Mouse (Mus musculus) spleen, adult 12 weeks (tissue): Measurements from ENCODE around the gene Plet1.

Experiments
- DNase-seq: peaks from one replicate; pipeline ENCODE4 v3.0.0; 2022; ENCODE audit warnings: low spot score

Gene Plet1

DNA sequence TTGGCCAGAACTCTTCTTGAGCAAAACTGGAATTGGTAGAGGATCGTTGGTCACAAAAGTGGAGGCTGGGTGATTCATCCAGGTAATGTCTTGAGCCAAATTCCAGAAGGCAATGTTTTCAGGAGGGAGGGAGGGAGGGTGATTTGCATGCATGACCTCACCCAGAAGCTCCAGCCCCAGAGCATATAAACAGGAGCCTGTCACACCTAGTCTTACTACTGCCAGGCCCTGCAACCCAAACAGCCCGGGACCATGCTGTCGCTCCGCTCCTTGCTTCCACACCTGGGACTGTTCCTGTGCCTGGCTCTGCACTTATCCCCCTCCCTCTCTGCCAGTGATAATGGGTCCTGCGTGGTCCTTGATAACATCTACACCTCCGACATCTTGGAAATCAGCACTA lies at the start of gene Plet1:
Plet1 (plus strand) TSS at position 215 of the 400 bp plus-strand sequence.
- no peak for DNase-seq

DNA sequence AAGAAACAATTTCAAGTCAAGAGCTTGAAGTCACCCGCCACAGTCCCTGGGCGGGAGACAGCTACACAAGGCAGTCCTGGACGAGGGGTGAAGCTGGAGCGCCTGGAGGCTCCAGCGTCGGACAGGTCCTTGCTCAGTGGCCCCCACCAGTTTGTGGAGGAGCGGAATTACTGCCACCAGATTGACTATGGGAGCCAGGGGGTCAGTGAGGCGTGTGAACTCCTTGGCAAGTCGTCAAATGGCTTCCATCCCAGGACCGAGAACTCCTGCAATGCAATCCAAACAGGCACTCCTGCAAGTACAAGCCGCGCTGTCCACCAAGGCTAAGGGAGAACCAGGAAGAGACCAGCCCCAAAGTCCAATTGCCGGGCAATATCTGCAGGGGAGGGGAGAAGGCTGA lies 45.3 kb upstream of the Plet1 start:
- no peak for DNase-seq

DNA sequence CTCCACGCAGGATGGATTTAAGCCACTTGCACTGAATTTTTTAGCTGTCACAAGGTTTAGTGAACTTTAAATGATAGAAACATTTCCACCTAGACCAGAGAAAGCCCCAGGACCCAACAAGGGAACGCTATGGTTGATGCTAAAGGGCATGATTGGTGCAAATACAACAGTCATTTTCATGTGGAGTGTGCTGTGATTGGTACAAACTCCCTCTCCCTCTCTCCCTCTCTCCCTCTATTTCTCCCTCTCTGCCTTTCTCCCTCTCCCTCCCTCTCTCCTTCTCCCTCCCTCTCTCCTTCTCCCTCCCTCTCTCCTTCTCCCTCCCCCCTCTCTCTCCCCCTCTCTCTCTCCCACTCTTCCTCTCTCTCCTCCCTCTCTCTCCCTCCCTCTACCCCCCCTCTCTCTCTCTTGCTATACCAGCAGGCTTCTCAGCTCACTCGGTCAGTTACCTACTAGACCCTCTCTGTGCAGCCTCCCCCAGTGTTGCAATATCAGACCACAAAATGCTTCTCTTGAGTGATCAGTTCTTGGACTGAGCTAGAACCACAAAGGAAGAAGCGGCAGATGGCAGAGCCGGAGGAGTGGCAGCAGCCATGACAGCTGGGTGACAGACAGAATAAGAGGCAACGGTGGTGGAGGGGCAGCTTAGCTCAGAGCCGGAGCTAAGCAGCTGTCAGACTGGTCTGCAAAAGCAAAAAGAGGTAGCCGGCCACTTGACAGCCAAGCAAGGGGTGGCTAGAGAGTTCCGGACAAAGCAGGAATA lies 42.7 kb upstream of the Plet1 start:
- no peak for DNase-seq

DNA sequence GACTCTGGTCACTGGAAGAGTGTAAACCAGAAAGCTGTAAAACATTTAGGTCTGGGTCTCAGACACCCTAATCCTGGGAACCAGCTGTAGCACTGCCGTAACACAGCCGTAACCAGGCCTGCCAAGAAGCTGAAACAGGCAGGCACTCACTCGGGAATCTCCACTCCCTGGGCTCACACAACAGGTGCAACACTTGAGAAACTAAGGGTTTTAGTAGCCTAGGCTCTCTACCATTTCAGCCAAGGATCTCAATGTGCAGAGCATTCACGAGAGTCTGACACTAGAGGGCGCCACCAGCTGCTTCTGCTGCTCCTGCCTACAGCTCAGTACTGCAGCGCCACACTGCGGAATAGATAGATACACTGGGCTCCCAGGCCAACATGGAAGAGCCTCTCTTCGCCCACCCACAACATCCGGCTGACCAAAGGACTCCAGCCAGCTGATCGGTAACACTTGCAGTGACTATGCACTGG lies 42.0 kb upstream of the Plet1 start:
- peak; percentile 55 for DNase-seq

DNA sequence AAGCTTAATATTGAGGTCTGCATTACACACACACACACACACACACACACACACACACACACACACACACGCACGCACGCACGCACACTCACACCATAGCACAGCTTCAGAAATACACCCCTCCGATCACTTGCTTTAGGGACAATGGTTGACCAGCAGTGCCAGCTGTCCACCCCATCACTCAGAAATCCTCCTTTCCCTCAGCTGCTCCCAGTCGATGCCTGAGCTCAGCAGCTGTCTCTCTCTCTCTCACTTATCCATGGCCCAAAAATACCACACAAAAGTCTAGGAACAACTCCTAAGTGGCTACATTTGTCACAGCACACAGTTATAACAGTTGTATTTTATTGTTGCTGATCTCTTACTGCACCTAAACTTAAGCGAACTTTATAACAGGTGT lies 36.7 kb upstream of the Plet1 start:
- DNase-seq, result no peak

DNA sequence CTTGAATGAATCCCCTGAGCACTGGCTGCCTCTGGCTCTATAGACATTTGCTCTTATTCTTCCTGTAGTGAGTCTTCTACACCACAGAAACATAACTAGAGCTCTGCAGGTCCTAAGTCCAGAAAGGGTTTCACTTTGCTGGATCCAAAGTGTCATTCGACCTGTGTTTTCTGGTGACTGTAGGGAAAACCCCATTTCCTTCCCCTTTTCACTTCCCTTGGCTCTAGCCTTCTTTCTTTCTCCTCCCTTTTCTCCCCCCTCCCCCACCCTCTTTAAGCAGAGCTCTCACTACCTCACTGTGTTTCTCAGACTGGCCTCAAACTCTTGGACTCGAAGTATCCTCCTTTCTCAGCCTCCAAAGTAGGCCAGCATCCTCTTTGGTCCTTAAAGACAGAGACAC lies 34.8 kb upstream of the Plet1 start:
- DNase-seq, result no peak

DNA sequence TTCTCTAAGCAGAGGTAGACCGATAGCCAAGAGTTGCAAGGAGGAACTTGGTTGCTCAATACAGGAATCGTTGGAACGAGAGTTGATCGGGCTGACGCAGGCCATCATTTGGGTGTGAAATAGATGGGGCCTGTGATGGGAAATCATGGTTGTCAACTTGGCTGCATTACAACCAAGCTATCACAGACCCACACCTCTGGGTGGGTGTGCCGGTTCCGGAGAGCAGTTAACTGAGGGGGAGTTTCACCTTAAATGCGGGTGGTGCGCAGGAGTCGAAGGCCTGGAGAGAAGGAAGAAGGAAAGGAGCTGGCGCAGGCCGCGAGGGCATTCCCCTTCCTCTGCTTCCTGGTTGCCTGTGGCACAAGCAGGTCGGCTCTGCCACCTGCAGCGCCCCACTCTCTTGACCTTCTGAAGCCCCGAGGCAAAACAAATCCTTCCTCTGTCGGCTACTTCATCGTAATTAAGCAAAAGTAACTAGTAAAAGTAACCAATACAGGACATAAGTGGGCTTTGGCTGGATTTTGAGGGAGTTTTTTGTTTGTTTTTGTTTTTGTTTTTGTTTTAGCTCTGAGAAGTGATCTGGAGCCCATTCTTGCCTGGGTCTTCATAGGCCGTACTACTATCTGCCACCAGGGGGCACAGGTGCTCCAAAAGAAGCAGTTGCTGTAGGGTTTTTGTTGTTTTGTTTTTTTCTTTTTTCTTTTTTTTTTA lies 31.7 kb upstream of the Plet1 start:
- peak; percentile 44 for DNase-seq

DNA sequence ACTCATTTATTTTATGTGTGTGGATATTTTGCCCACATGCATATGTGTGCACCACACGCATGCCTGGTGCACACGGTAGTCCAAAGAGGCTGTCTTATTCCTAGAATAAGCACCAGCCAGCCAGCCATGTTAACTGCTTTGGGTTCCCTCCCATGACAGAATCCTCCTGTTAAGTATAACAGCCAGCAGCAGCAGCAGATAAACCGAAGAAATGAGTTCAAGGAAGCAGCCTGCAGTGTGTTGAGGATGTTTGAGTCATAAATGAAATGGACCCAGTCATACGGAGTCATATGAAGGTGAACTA lies 31.2 kb upstream of the Plet1 start:
- no peak for DNase-seq

DNA sequence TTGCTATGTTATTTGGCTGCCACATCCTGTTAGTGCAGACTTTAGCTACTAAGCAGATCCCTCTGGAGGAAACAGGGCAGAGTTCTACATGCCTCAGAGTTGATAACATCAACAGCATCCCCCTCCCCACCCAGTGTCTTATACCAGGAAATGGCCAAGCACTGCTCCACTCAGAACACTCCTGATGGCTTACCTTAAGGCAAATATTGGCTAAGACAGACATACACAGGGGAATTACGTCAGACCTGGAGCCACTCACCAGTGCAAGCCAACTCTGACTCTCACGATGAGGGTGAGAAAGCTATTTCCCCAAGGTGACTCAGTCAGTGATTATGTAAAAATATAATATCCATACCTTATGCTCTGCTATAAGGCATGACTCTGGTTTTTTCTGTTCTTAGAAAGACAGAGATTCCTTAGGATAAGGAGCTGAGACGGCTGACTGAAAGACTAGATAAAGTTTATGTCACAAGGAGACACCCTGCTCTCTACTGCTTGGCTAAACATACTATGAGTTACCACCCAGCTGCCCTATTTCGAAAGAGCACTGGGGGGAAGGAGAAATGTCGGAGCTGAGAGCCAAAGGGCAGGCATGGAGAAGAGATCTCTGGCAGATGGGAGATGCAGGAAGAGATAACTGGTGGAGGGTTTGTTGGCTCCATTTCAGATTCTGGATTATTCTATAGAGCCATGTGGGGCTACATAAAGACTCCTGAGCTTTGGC lies 23.8 kb upstream of the Plet1 start:
- DNase-seq, result no peak

DNA sequence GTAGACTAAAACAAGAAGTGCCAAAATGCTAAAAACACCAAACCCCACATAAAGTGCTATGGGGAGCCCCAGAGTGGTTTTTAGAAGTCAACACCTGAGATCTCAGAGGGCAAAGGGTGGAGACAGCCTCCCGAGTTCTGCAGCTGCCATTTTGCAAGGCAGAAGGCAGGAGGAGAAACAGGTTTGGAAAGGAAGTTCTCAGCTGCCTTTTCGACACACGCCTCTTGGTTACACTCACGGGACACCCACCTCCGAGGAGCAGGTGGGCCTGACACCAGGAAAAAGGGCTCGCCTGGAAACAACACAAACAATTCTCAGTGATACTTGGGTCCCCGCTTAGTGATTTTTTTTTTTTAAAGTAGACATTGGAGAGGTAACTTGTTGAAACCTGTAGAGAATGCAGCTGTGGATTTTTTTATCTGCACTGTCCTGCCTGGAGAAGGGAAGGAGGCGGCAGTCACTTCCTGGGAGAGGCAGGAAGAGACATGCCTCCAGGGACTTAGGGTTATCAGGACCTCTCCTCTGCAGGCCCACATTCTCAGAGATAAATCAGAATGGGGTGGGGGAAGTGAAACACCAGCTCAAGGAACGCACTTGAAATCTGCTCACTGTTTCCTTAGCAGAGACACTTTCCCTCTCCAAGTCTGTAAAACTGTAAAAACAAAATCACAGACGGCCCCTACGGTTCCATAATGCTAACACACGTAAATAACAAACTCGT lies 23.0 kb upstream of the Plet1 start:
- DNase-seq, result no peak

DNA sequence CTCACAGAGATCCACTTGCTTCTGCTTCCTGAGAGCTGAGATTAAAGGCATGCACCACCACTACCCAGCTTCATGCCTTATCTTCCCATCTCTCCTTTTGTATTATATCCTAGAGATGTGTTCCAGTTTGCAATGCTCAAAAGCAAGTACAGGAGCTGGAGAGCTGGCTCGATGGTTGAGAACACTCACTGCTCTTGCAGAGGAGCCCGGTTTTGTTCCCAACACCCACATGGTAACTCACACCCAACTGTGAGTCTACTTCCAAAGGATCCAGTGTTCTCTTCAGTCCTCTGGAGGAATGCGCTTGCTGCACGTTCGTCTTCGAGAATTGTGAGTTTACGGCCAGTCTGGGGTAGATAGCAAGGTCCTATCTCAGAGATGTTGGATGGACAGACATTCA lies 19.0 kb upstream of the Plet1 start:
- DNase-seq, result no peak

DNA sequence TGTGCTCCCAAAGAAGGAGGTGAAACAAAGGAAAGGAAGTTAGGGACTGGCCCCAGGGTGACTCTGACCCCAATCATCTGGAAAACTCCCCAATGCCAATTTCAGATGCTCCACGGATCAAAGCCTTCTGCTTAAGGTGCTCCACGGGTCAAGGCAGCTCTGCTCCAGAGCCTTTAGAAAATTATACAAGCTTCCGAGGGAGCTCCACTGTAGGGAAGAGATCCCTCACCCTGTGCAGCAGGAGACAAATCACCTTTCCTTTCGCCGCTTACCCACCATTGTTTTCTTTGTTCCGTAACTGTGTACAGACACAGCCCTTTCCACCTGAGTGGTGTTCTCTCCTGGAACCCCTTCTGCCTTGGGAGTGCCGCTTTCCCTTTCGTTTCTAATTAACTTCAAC lies 18.6 kb upstream of the Plet1 start:
- DNase-seq, result no peak

DNA sequence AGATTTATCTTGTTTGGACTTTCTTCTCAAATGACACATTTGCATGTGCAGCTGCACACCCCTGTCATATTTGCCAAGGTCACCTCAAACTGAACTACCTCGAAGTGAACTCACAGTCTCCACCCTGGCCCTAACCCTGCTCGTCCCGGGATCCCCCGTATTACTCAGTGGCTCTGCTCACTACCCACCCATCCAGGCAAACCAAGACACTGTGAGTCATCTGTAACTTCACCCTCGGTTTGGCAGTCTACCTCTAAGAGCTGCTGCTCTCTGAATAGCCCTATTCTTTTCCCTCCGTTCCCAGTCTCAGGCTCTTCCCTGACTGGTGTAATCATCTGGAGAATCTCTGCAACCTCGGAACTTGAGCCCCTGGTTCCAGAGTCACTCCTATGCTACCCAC lies 17.7 kb upstream of the Plet1 start:
- no peak for DNase-seq

DNA sequence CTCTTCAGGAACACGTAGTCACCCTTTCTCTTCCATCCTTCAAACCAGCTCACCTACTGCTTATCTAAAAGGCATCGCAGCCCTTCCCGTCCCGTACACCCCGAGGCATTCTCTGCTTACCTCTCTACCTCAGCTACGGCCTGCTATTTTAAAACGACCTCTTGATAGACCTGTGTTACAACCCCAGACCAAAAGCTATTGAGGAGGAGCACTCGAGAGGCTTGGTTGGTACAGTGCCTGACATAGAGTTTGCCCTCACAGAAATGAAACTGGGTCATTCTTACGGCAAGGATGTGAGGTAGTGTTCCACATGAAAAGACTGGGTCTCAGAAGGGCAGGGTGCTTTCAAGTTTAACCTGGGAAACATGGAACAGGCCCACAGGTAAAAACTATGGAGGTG lies 17.1 kb upstream of the Plet1 start:
- no peak for DNase-seq

DNA sequence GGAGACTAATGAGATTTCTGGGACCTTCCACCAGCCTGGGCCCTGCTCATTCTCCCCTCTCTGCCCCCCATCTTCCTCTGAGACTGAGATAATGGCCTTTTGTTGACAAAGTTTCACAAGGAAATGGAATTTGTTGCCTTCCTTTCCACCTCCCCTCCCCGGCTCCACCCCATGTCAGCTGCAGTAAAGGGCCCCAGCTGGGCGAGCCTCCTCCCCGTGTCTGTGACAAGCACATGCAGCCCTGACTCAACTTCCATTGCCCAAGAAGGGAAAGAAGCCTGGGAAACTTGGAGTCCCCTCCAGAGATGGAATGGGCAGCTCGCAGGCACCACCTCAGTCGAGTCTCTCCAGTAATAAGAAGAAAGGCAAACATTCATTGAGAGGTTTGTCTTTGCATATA lies 15.5 kb upstream of the Plet1 start:
- DNase-seq, result no peak

DNA sequence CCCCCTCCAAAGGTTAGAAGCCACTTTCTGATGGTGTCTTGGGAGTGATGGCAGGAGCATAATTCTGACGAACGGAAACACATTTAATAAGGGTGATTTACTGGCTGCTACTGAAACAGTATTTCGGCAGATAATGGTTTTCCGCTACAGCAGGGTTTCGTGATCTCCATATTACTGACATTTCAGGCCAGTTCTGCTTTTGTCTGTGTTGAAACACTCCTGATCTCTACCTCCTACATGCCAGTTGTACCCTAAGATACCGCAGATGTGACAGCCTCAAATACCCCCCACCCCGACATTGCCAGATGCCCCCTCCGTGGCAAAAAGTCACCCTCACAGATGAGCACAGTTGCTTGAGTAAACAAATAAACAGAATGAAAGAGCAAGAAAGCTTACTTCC lies 14.8 kb upstream of the Plet1 start:
- no peak for DNase-seq

DNA sequence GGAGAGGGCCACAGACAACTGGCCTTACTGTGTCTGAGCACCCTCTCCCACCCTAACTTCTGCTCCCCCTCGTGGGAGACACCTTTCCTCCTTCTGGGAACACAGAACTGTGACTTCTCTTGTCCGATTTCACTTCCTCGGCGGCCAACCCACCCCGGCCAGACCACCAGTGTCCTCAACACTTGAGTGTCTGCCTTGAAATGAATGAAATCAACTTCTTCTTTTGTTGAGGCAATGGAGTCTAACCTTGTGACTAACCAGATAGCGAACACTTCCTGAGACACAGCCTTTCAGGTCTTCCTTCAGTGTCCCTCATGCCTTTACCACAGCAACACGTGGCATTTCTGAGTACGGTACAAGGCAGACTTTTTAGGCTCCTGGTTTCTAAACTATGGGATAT lies 11.6 kb upstream of the Plet1 start:
- no peak for DNase-seq

DNA sequence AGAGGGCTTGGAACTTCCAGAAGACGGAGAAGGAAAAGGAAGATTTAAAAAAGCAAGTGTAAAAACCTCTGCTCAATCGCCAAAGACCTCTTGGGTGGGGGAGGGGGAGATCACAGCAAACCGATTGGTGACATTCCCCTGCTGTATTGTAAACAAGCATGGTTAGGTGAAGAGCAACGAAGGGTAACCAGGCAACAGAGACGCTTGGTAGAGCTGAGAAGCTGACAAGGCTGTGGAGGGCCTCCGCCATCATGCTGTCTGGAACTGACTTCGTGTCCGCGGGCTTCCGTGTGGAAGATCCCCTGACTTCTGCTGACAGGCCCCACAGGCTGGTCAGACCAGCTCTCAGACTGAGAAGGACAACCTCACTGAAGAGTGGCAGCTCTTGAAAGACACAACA lies 8.8 kb upstream of the Plet1 start:
- no peak for DNase-seq

DNA sequence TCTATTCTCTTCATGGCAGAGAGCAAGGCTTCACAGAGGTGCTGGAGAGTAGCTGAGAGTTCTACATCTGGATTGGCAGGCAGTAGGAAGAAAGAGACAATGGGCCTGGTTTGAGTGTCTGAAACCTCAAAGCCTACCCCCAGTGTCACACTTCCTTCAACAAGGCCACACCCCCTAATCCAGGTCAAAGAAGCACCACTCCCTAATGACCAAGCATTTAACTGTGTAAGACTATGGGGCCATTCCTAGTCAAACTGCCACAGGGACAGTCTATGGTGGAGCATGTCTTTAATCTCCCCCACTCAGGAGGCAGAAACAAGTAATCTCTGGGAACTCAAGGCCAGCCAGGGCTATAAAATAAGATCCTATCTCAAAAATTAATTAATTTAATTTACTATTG lies 3.5 kb upstream of the Plet1 start:
- no peak for DNase-seq

DNA sequence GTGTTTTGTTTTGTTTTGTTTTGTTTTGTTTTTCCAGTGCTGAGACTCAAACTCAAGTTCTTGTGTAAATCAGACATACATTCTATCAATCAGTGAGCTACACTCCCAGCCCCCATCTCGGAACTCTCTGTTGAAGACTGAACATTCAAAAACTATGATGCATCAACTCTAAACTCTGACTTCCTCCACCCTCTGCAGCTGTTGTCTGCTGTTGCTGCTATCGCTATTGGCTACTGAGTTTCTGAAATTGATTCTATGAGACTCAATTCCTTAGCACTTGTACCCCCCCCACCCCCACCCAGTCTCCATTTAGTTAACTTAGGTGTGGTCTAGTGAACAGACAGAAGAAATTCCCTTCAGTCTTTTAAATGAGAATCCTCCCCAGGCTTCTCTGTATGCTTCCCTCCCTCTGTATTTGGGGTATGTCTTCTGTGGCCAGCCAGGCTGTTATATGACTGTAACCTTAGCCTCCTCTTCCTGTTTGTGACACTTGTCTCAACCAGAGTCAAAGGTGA lies 2.7 kb upstream of the Plet1 start:
- DNase-seq, result no peak

DNA sequence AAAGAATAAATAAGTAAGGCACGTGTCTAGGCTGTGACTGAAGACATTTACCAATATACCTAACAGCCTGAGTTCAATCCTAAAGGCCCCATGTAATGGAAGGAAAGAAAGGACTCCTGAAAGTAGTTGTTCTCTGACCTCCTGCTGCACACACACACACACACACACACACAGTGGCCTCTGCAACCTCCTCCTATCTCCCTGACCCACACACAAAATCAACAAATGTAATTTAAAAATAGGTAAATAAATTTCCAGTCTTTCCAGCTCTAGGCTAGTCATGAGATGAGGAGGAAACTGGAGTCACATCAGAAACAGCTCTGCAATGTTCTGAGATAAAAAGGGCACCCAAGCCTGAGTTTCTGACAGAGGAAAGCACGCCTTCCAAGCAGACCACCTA lies 548 bp upstream of the Plet1 start:
- no peak for DNase-seq

DNA sequence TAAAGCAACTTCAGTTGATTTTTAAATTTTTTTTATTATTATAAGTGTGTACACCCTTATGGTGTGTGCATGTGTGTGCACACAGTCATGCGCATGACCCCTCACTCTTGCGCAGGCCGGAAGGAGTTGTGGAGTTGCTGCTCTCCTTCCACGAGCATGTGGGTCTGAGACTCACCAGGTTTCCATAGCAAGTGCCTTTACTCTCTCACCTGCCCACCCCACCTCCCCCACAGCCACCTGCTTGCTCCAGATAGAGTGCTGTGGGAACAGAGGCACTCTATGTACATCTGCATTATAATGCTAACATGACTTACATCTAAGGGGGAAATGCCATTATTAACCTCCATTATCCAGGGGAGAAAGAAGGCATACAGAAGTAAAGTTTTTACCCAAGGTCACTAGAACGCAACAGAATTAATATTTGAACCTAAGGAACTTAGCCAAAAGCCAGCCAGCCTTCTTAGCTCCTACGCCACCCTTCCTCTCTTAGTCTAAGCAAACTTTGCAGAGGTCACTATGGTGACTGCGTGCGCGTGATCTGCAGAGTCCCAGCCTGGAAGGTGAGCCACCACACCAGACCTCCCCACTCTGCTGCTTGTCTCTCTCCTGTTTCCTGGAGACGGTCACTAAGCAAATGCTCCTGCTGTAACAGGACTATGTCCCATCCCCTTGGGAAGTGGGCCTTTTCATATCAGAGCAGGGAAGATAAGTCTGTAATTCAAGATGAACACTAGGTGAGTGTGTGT lies 1.3 kb downstream of the Plet1 start:
- no peak for DNase-seq
